Mouse (Mus musculus): ENCODE data around the gene Btnl6. TPM values are rescaled to one million over a fixed set of nuclear protein-coding genes. Genes with fewer than 3 reads are reported as not detected.

Gene Btnl6
- not detected in 2 replicates for polyA plus RNA-seq (2012; rRNA removed)

DNA sequence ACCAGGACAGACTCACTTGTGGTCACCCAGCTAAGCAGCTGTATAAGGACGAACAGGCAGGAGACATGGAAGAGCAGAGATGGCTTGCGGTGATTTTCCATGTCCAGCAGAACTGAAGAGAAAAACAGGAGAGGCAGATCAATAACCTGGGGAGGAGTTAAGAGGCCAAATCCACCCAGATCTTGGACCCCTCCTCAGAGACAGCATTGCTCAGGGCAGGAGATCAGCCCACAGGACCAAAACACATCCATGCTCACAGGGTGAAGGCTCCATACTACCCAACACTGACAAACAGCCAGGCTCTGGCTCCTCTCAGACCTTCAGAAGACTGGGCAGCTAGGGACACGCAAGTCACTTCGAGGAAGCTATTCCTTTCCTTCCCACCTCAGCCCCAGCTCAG, at the start of gene Btnl6:
Btnl6 (minus strand) TSS at position 101 of the 400 bp plus-strand sequence.

GRCm38 (mm10) chr17:34564003-34564421, 46.9 kb upstream of the Btnl6 start, which contains the start of gene Notch4:
Notch4 (plus strand) TSS chr17:34564268.

DNA sequence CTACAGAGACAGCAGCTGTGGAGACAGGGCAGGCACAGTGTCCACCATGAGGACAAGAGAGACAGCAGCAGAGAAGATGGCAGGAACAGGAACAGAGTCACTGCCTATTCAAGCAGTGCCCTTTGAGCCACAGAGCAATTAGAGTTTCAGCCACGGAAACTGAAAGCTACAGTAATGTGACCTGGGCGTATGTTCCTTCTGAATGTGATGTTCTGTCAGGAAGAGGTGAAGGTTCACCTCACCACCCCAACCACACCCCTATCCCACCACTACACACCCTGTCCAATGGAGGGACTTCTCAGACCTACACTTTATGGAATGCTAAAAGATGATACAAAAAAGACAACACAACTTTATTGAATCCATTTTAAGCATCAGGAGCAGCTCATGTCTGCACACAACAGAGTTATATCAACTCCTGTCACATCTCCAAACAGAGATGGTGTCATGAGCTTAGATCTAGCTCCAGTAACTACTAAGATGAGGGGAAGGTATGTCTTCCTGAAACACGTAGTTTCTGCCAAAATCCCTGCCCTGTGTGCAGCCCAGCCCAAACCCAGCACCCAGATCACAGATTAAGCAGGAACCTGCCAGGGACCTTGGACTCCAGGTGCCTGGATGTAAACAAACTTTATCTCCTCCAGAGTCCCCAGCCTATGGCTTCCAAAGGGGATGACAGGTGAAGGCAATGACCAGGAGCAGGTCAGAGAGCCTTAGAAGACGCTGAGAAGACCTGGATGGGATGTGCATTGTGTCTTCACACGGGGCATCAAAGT, 39.7 kb downstream of the Btnl6 start, which contains the start of gene Btnl4:
Btnl4 (minus strand) TSS at position 81 of the 776 bp plus-strand sequence.

Other genes starting within 250 kb of the Btnl6 start
- 215 and 235 TPM in 2 replicates for gene H2-Aa, start 229.5 kb downstream of the Btnl6 start, polyA plus RNA-seq (2012; rRNA removed)
- gene H2-Eb1, start 211.5 kb downstream of the Btnl6 start, polyA plus RNA-seq (2012; rRNA removed): 122 and 123 TPM in 2 replicates
- 0.03 and 0.08 TPM in 2 replicates for gene H2-Eb2, start 191.7 kb downstream of the Btnl6 start, polyA plus RNA-seq (2012; rRNA removed)
- gene Btnl2, start 162.5 kb downstream of the Btnl6 start, polyA plus RNA-seq (2012; rRNA removed): 0.79 and 1.3 TPM in 2 replicates
- gene Btnl1, start 140.2 kb downstream of the Btnl6 start, polyA plus RNA-seq (2012; rRNA removed): 0.08 and 0.22 TPM in 2 replicates
- 0.84 and 0.85 TPM in 2 replicates for gene BC051142, start 118.5 kb downstream of the Btnl6 start, polyA plus RNA-seq (2012; rRNA removed)
- not detected in 2 replicates for gene Btnl4, start 40.0 kb downstream of the Btnl6 start, polyA plus RNA-seq (2012; rRNA removed)
- 26.5 and 37.1 TPM in 2 replicates for gene Notch4, start 46.9 kb upstream of the Btnl6 start, polyA plus RNA-seq (2012; rRNA removed)
- 7.6 and 8.4 TPM in 2 replicates for gene Gpsm3, start 72.5 kb upstream of the Btnl6 start, polyA plus RNA-seq (2012; rRNA removed)
- gene Pbx2, start 73.9 kb upstream of the Btnl6 start, polyA plus RNA-seq (2012; rRNA removed): 74.1 and 89.9 TPM in 2 replicates
- gene Ager, start 80.5 kb upstream of the Btnl6 start, polyA plus RNA-seq (2012; rRNA removed): 3.7 and 4.7 TPM in 2 replicates
- gene Rnf5, start 86.3 kb upstream of the Btnl6 start, polyA plus RNA-seq (2012; rRNA removed): 82.6 and 89.3 TPM in 2 replicates
- 293 and 303 TPM in 2 replicates for gene Agpat1, start 86.9 kb upstream of the Btnl6 start, polyA plus RNA-seq (2012; rRNA removed)
- 3.9 and 5.0 TPM in 2 replicates for gene Egfl8, start 98.6 kb upstream of the Btnl6 start, polyA plus RNA-seq (2012; rRNA removed)
- 41.5 and 54.3 TPM in 2 replicates for gene Ppt2, start 111.2 kb upstream of the Btnl6 start, polyA plus RNA-seq (2012; rRNA removed)
- gene Prrt1, start 112.2 kb upstream of the Btnl6 start, polyA plus RNA-seq (2012; rRNA removed): 6.4 and 7.2 TPM in 2 replicates
- 2.6 and 5.9 TPM in 2 replicates for gene Fkbpl, start 127.4 kb upstream of the Btnl6 start, polyA plus RNA-seq (2012; rRNA removed)
- 121 and 125 TPM in 2 replicates for gene Atf6b, start 129.8 kb upstream of the Btnl6 start, polyA plus RNA-seq (2012; rRNA removed)
- gene Tnxb, start 153.2 kb upstream of the Btnl6 start, polyA plus RNA-seq (2012; rRNA removed): 47.5 and 63.3 TPM in 2 replicates
- gene C4b, start 226.5 kb upstream of the Btnl6 start, polyA plus RNA-seq (2012; rRNA removed): 35.2 and 35.5 TPM in 2 replicates